Mouse (Mus musculus) monocyte, adult 5-6 weeks (primary cell): ENCODE data around the gene Hint1. TPM values are rescaled to one million over a fixed set of nuclear protein-coding genes. Genes with fewer than 3 reads are reported as not detected.
"Not testable (repeated sequence)": the region's sequence is repeated elsewhere in the genome, so short reads cannot be mapped to it uniquely, and the experiment has no call there.

Experiments used
- ATAC-seq: fragments of 153-309, 156-312 bp; replicated peaks from 2 replicates; pipeline ENCODE4 v1.8.0; 2017; ENCODE audit warnings: mild to moderate bottlenecking; ENCODE audit not compliant: low TSS enrichment, insufficient number of reproducible peaks, severe bottlenecking, poor library complexity, low FRiP score
- total RNA-seq: library from RNA; stranded (forward); fragments of 200-1000, 200-491, 200-594 nt; gene quantifications from 3 replicates; pipeline ENCODE4 v1.2.3, GENCODE M21; 2017

The Hint1 gene
- 266 to 549 TPM (median 344 TPM) in 3 replicates for total RNA-seq

GRCm38 (mm10) chr11:54866119-54867048, at the start of gene Hint1:
TSS of gene Hint1 (plus strand) at chr11:54866383.
- ATAC-seq: peak; percentile 71

GRCm38 (mm10) chr11:54817449-54817848, 48.7 kb upstream of the Hint1 start:
- ATAC-seq: no peak

- ATAC-seq: no peak
Observed at GRCm38 (mm10) chr11:54819489-54819888, 46.7 kb upstream of the Hint1 start.

- no peak for ATAC-seq
Observed at GRCm38 (mm10) chr11:54823467-54823866, 42.7 kb upstream of the Hint1 start.

- no peak for ATAC-seq
Observed at GRCm38 (mm10) chr11:54825774-54826173, 40.4 kb upstream of the Hint1 start.

- ATAC-seq: no peak
Observed at GRCm38 (mm10) chr11:54826819-54827218, 39.4 kb upstream of the Hint1 start.

- no peak for ATAC-seq
Observed at GRCm38 (mm10) chr11:54833833-54834232, 32.4 kb upstream of the Hint1 start.

GRCm38 (mm10) chr11:54834596-54834995, 31.6 kb upstream of the Hint1 start:
- no peak for ATAC-seq

- ATAC-seq: no peak
Observed at GRCm38 (mm10) chr11:54836106-54836505, 30.1 kb upstream of the Hint1 start.

GRCm38 (mm10) chr11:54839696-54840095, 26.5 kb upstream of the Hint1 start:
- no peak for ATAC-seq

GRCm38 (mm10) chr11:54840891-54841290, 25.3 kb upstream of the Hint1 start:
- ATAC-seq: no peak

GRCm38 (mm10) chr11:54844424-54844823, 21.8 kb upstream of the Hint1 start:
- 0 out of 2 replicates have a peak, but pooled peaks have one; percentile 31 for ATAC-seq

GRCm38 (mm10) chr11:54844959-54845358, 21.2 kb upstream of the Hint1 start:
- ATAC-seq: no peak

GRCm38 (mm10) chr11:54845470-54846442, 20.4 kb upstream of the Hint1 start:
- ATAC-seq: no peak

GRCm38 (mm10) chr11:54849961-54850758, 16.0 kb upstream of the Hint1 start:
- ATAC-seq: no peak

GRCm38 (mm10) chr11:54851656-54852055, 14.5 kb upstream of the Hint1 start:
- no peak for ATAC-seq

- not testable (repeated sequence) for ATAC-seq
Observed at GRCm38 (mm10) chr11:54858880-54859279, 7.3 kb upstream of the Hint1 start.

GRCm38 (mm10) chr11:54859322-54860165, 6.6 kb upstream of the Hint1 start:
- ATAC-seq: no peak
